Mouse (Mus musculus) bone marrow, adult 2 months (tissue): ENCODE data around the gene Hoxc10. TPM values are rescaled to one million over a fixed set of nuclear protein-coding genes. Genes with fewer than 3 reads are reported as not detected.

Experiments
- H3K27ac ChIP-seq: fragments of 200-500 bp; 2 replicates; pipeline ENCODE4 v1.5.1; 2012; ENCODE audit warnings: low read depth, mild to moderate bottlenecking, control low read depth, inconsistent platforms, low read length; ENCODE audit not compliant: control insufficient read depth, poor library complexity, insufficient read depth
- H3K4me1 ChIP-seq: fragments of 200-500 bp; 2 replicates; pipeline ENCODE4 v1.6.1; 2011; ENCODE audit warnings: low read length; ENCODE audit not compliant: control insufficient read depth, insufficient read depth
- H3K4me3 ChIP-seq: fragments of 200-500 bp; replicated peaks from 2 replicates; pipeline ENCODE3; 2011; ENCODE audit warnings: mild to moderate bottlenecking, low read depth, low read length, control low read depth; ENCODE audit not compliant: control insufficient read depth
- CTCF ChIP-seq: fragments of 200-500 bp; IDR thresholded peaks from 2 replicates; pipeline ENCODE4 v1.5.1; 2011; ENCODE audit warnings: low read length, control low read depth; ENCODE audit not compliant: control insufficient read depth, insufficient read depth
- POLR2A ChIP-seq: fragments of 200-500 bp; IDR thresholded peaks from 2 replicates; pipeline ENCODE4 v1.6.1; 2011; ENCODE audit warnings: low read depth, mild to moderate bottlenecking, control low read depth, low read length, borderline replicate concordance; ENCODE audit not compliant: control insufficient read depth
- WGBS: fragments of 180-500 bp; shearing (Covaris S2); methylation state at CpG from one replicate; pipeline ENCODE4 v1.1.7; 2018; 5-methylcytosine and 5-hydroxymethylcytosine counted together
- polyA plus RNA-seq: library from polyadenylated mRNA; stranded (reverse); fragments of >200 nt; gene quantifications from 2 replicates; pipeline ENCODE4 v1.2.4, GENCODE M21; 2011; ENCODE audit warnings: low replicate concordance; ENCODE audit not compliant: missing spikeins, insufficient read depth, insufficient read length

Hoxc10 gene
- polyA plus RNA-seq, 1 experiment: 1.3 TPM

DNA sequence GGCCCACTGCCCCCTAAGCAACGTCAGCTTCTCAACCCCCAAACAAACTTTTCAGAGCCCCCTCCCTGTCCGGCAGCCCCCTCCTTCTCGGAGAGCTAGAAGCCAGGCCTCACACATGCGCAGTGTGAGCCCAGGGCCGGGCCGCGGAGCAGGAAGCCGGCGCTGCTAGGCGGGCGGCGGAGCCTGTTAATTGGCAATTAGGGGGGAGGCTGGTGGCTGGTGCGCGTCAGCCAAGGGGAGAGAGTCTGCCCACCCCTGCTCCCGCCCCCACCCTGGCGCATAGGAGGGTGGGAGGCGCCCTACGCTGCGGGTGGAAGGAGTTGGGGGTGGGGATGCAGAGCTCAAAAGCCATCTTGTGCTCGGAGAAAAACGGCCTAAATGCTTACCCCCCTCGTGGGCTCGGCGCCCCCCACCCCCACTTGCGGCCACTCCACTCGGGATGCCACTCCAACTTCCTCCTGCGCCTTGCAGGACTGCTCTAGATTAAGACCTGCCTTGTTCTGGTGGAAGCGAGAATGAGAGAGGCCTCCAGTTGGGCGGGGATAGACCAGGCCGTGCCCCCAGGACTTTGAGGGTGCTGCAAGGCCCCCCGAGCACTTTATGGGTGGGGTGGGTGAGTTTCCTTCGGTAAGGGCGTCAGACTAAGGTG is 32.7 kb downstream of the Hoxc10 start:
- no peak for TF ChIP-seq CTCF
- TF ChIP-seq POLR2A: no peak
- no peak overlapping the region for H3K4me3 ChIP-seq
- H3K4me1 ChIP-seq: no peaks in the 10 kb centered on the region
- H3K27ac ChIP-seq: no peak overlapping the region
- WGBS: 3% methylated on average over 33 of the region's 33 CpGs

DNA sequence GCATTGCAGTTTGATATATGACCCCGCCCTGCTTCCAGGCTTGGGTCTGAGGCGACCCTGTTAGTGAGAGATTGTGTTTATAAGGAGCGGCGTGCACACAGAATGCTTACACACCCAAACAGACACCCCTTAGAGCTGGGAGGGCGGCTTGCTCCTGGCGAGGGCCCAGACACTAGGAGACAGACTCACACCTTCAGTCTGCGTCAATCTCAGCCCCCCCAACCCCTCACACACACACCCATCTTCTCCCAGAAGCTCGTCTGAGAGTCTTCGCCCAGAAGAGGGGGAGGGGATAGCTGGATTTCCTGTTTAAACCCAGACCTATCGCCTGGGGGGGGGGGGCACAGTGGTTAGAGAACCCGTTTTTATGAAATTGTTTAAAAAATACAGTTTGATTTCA is 33.4 kb downstream of the Hoxc10 start:
- Histone ChIP-seq H3K27ac (no peak overlapping the region), H3K4me1 (no peaks in the 10 kb centered on the region), H3K4me3 (no peak overlapping the region)
- 24% methylated on average over 11 of the region's 11 CpGs for WGBS
- no peak for TF ChIP-seq POLR2A
- no peak for TF ChIP-seq CTCF

DNA sequence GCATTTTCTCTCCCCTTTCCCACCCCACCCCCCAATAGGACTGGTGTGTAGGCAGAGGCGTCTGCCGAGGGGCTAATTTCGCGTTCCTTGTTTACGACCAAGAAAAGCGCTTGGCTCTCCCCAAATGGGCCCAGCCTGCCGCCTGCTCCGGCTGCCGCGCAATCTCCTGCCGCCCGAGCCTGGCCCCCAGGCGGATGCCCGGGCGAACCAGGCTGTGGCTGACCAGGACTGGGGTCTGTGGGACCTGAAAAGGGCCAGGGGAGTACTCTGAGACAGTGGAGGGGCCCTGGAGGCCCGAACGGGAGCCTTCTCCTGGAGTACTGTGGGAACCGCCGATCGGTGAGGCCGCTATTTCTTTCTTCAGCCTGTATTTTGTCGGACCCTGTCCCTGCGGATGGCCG is 33.9 kb downstream of the Hoxc10 start:
- TF ChIP-seq CTCF (no peak), POLR2A (no peak)
- 24% methylated on average over 24 of the region's 24 CpGs for WGBS
- peak overlapping the region; percentile 22; the same call in 1 of the 2 replicates for H3K27ac ChIP-seq
- no peak overlapping the region for H3K4me3 ChIP-seq
- no peaks in the 10 kb centered on the region for H3K4me1 ChIP-seq

DNA sequence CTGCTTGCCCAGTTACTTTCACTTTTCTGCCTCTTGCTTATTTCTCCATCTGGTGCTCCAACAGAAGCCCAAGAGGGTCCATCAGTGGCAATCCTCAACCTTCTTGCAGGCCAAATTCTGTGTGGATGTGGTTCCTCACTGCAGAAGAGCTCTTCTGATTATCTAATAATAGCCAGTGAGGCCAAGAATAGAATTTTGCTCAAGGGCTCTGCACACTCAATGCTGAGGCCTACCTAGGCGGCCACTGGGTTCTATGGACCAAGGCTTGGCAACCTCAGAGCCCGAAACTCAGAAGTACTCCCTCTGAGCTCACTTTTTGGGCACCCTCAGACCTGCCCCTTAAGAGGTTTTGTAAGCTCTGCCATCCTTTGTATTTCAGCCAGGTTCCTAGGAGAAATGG is 34.8 kb downstream of the Hoxc10 start:
- no peak for TF ChIP-seq CTCF
- TF ChIP-seq POLR2A: no peak
- Histone ChIP-seq H3K4me3 (no peak overlapping the region), H3K4me1 (no peaks in the 10 kb centered on the region), H3K27ac (no peak overlapping the region)
- 57% methylated on average over 2 of the region's 2 CpGs for WGBS

DNA sequence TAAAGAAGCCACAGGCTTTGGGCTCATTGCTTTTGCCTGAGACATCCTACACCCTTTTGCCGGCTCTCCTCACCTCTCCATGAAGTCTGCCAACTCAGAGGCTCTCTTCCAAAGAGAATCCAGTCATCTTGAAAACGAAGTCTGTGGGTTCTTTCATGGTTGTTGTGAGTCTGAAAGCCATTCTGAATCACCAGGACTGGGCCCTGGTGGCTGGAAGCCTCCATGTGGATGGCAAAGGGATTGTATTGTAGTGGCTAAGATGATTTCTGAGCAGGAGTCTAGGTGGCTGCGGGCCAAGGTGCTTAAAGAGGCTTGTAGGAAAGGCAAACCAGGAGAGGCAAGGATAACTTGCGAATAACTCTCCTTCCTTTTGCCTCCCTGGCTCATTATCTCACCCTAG is 35.6 kb downstream of the Hoxc10 start:
- 69% methylated on average over 4 of the region's 4 CpGs for WGBS
- TF ChIP-seq POLR2A (no peak), CTCF (no peak)
- no peak overlapping the region for H3K4me3 ChIP-seq
- no peaks in the 10 kb centered on the region for H3K4me1 ChIP-seq
- no peak overlapping the region for H3K27ac ChIP-seq

DNA sequence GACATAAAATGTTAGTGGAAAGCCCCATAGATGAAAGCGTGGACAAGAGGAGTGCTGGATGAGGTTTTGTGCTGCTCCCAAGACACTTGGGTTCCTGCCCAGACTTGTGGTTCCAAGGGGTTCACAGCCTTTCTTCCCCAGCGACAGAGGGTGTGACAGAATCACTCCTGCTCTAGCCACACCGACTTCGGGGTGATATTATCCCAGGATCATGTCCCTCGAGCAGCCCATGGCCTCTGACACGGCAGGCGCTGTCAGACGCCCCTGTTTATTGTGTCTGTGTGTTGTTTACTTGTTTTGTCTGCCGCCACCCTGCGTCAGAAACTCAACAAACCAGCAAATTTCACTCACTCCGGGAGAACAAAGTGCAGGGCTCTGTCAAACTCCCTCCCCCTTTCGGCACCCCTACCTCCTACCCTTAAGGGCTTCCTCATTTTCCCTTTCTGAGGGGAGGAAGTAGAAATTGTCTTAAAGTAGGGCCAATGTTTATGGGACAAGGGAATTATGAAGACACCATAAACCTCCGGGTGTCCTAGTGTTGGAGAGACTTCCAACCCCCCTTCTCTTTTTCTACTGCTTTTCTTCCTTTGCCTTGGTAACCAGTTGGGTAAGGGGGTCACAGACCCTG is 36.3 kb downstream of the Hoxc10 start:
- WGBS: 15% methylated on average over 13 of the region's 13 CpGs
- Histone ChIP-seq H3K27ac (no peak overlapping the region; the same call in 1 of the 2 replicates), H3K4me1 (no peaks in the 10 kb centered on the region), H3K4me3 (no peak overlapping the region)
- no peak for TF ChIP-seq POLR2A
- TF ChIP-seq CTCF: no peak

DNA sequence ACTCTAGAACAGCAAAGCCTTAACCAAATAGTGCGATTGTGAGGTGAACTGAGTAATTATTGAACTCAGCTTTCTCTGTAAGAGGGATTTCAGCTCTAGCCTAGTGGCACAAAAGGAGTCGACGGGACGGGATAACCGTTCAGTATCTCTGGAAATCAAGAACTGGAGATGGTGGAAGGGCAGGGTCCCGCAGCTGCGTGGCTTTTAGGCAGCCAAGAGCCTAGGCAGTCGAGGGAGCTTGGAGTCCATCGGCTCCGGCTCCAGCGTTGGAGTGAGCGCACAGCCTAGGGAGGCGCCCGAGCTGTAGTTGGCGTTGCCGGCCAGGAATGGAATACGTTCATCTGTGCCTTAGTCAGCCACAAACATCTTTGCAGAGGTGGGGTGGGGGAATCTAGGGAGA is 38.7 kb downstream of the Hoxc10 start:
- Histone ChIP-seq H3K4me1 (no peaks in the 10 kb centered on the region), H3K4me3 (no peak overlapping the region), H3K27ac (no peak overlapping the region)
- TF ChIP-seq CTCF (no peak), POLR2A (no peak)
- WGBS: 9% methylated on average over 17 of the region's 17 CpGs

DNA sequence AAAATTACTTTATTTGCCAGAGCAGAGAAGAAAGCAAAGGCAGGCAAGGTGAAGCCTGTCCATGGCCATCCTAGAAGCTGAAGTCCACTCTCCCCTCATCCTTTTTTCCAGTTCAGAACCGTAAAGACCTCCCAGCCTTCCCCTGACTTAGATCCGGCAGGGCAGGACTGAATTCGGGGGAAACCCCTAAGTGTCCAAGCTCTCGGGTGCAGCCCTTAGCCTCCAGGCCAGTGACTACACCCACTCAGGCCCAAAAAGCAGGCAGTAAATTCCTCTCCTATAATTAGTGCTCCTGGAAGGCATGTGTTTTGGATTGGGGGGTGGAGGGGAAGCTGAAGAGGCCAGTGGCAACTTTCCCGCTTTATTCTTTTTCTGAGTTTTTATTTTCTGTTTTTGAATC is 39.2 kb downstream of the Hoxc10 start:
- Histone ChIP-seq H3K4me3 (no peak overlapping the region), H3K27ac (no peak overlapping the region), H3K4me1 (no peaks in the 10 kb centered on the region)
- no peak for TF ChIP-seq CTCF
- TF ChIP-seq POLR2A: no peak
- WGBS: 19% methylated on average over 5 of the region's 5 CpGs

DNA sequence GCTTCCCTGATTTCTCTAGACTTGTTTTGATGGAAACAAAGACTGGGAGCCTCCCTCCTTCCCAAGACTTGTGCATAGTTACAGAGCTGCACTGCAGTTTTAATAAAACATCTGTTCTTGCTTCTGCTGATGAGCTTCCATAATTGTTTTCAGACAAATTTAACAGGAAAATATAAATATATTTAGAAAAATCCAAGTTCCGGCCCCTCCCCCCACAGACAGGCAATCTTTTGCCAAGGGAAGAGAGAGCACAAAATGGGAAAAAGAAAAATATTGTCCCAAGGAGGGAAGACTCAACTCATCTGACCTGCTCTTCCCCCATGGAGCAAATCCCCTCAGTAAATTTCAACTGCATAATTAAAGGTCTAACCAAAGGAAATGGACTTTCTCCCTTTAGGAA is 39.7 kb downstream of the Hoxc10 start:
- Histone ChIP-seq H3K4me1 (no peaks in the 10 kb centered on the region), H3K27ac (no peak overlapping the region), H3K4me3 (no peak overlapping the region)
- TF ChIP-seq POLR2A (no peak), CTCF (no peak)
- WGBS: 50% methylated on average over 1 of the region's 1 CpGs
